ENCODE assay signal across 9 mouse cellular contexts in genomic region chr7:96290576-96290975, GRCm38 (mm10).
DNase-seq lines count a peak whose midpoint lies in the region; ATAC-seq and TF ChIP-seq lines count a peak whose summit lies in the region.
"Had no signal": no experiment of that assay in that cellular context is flagged by ENCODE, and none has a peak within 500 bp of the region (broad histone marks: within the 10 kb centered on the region; RNA-seq: fewer than 3 reads in every experiment).

No protein-coding gene starts in this region.

- no peak overlapping the region for H3K4me2 ChIP-seq in stomach, postnatal 0 days (replicated peaks; ENCODE audit: low read depth)
- H3K4me2 ChIP-seq: embryonic facial prominence, embryonic 13.5 days had no signal

- no peaks in the 10 kb centered on the region for H3K36me3 ChIP-seq in kidney, adult 2 months (ENCODE audit: control insufficient read depth, insufficient read depth, low read length)
- H3K36me3 ChIP-seq in stomach, postnatal 0 days (ENCODE audit: control insufficient read depth, insufficient read depth, low read length): no peaks in the 10 kb centered on the region
- H3K36me3 ChIP-seq: embryonic facial prominence, embryonic 13.5 days had no signal

- no peak overlapping the region for H3K9ac ChIP-seq in stomach, postnatal 0 days (ENCODE audit: low read length)
- H3K9ac ChIP-seq: embryonic facial prominence, embryonic 13.5 days had no signal

- peak; percentile 38 for DNase-seq in kidney, postnatal 4 days
- DNase-seq in kidney, adult 2 months: no peak
- peak; percentile 87 for DNase-seq in brain, embryonic 14.5 days (ENCODE audit: low read depth)
- peak; percentile 78 to 86 for DNase-seq in layer of hippocampus, adult 2 months (ENCODE audit: low spot score in 2 of 2)
- DNase-seq in right cerebral cortex, adult 18-20 months: peak; percentile 41
- DNase-seq in stomach, postnatal 0 days (ENCODE audit: low spot score): no peak
- no peak for DNase-seq in kidney, postnatal 36 days
- DNase-seq: thymus, postnatal 14 days had no signal

- no peaks in the 10 kb centered on the region for H3K27me3 ChIP-seq in kidney, adult 2 months (replicated peaks; ENCODE audit: control insufficient read depth, insufficient read depth, low read length)
- no peaks in the 10 kb centered on the region for H3K27me3 ChIP-seq in stomach, postnatal 0 days (ENCODE audit: control insufficient read depth, insufficient read depth, low read length)
- H3K27me3 ChIP-seq: embryonic facial prominence, embryonic 13.5 days had no signal

- H3K27ac ChIP-seq in kidney, adult 2 months (ENCODE audit: insufficient read depth, low read depth, low read length): no peak overlapping the region
- peak overlapping the region; percentile 67 for H3K27ac ChIP-seq in layer of hippocampus, adult 2 months
- H3K27ac ChIP-seq in stomach, postnatal 0 days (replicated peaks): no peak overlapping the region
- H3K27ac ChIP-seq: embryonic facial prominence, embryonic 13.5 days had no signal

- TF ChIP-seq POLR2A in kidney, adult 2 months (IDR thresholded peaks at IDR 0.05; ENCODE audit: low read depth, low read length): no peak
- no peak for TF ChIP-seq POLR2A in brain, embryonic 14.5 days (IDR thresholded peaks at IDR 0.05; ENCODE audit: borderline replicate concordance, extremely low read depth, insufficient read depth, insufficient read length, poor library complexity, severe bottlenecking)

- no peaks in the 10 kb centered on the region for H3K4me1 ChIP-seq in kidney, adult 2 months (ENCODE audit: control insufficient read depth, insufficient read depth, low read length)
- no peaks in the 10 kb centered on the region for H3K4me1 ChIP-seq in stomach, postnatal 0 days (replicated peaks; ENCODE audit: control insufficient read depth, insufficient read depth)
- H3K4me1 ChIP-seq: embryonic facial prominence, embryonic 13.5 days had no signal

- WGBS in kidney, adult 2 months: 49% methylated on average over 2 of the region's 2 CpGs
- WGBS in stomach, postnatal 0 days: 38% methylated on average over 2 of the region's 2 CpGs

- TF ChIP-seq CTCF in kidney, adult 2 months (conservative IDR thresholded peaks at IDR 0.05; ENCODE audit: insufficient read depth, insufficient read length, low read depth, low read length): no peak
- TF ChIP-seq CTCF in brain, embryonic 14.5 days (IDR thresholded peaks at IDR 0.05; ENCODE audit: borderline replicate concordance, extremely low read depth, insufficient read depth, insufficient read length): no peak
- TF ChIP-seq CTCF in layer of hippocampus, adult 2 months (conservative IDR thresholded peaks at IDR 0.05): no peak
- TF ChIP-seq CTCF in stomach, postnatal 0 days (IDR thresholded peaks at IDR 0.05; ENCODE audit: low read depth): no peak

- no peak for ATAC-seq in stomach, postnatal 0 days (ENCODE audit: low FRiP score, low TSS enrichment)

- TF ChIP-seq EP300 in stomach, postnatal 0 days (optimal IDR thresholded peaks at IDR 0.05): no peak

- H3K4me3 ChIP-seq in kidney, adult 2 months (ENCODE audit: insufficient read depth, low read depth, low read length): no peak overlapping the region
- no peak overlapping the region for H3K4me3 ChIP-seq in layer of hippocampus, adult 2 months
- no peak overlapping the region for H3K4me3 ChIP-seq in stomach, postnatal 0 days (ENCODE audit: low read depth, low read length)
- H3K4me3 ChIP-seq: embryonic facial prominence, embryonic 13.5 days had no signal

- H3K9me3 ChIP-seq in stomach, postnatal 0 days (ENCODE audit: control insufficient read depth, low read length): no peaks in the 10 kb centered on the region
- H3K9me3 ChIP-seq: embryonic facial prominence, embryonic 13.5 days had no signal

Comparison
In these comparisons a context has a peak if more than half of its experiments do, and no peak if none do; other contexts are left out.
1. DNase-seq: peak in kidney, postnatal 4 days (2 of 2), brain, embryonic 14.5 days (single experiment), layer of hippocampus, adult 2 months (2 of 2) and right cerebral cortex, adult 18-20 months (single experiment); none in kidney, adult 2 months (single experiment), stomach, postnatal 0 days (single experiment) and kidney, postnatal 36 days (0 of 2).